Mouse (Mus musculus) right cerebral cortex, adult 2 months (tissue): ENCODE data around the gene Rhebl1.
"Not testable (repeated sequence)": the region's sequence is repeated elsewhere in the genome, so short reads cannot be mapped to it uniquely, and the experiment has no call there.

Experiments
- DNase-seq, 2 experiments: peaks; one replicate each; pipeline ENCODE4 v3.0.0; 2021 to 2022; ENCODE audit warnings: low spot score in 2 of 2

Rhebl1 gene

GRCm38 (mm10) chr15:98893940-98894745, at the start of gene Rhebl1:
Gene Rhebl1 (minus strand): TSS chr15:98894540.
- DNase-seq = peak; percentile 41 to 45

DNA sequence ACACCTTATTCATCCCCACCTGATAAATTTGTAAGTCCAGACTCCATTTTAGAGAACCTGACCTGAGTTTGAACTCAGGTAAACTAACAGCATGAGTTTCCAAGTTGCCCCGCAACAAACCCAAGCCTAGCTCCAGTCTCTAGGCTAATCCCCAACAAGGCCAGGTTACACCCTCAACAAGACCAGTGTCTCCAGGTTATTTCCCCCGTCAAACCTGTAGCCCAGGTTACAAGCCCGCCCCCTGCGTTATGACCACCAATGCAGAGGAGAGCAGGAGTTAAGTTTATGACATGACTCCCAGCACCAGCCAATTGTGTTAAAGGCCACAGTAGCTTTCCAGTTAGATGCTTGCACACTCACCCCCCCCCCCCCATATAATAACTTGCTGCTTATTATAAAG, 48.8 kb upstream of the Rhebl1 start:
- DNase-seq = no peak

- no peak for DNase-seq
Observed at GRCm38 (mm10) chr15:98942081-98942480, 47.7 kb upstream of the Rhebl1 start.

DNA sequence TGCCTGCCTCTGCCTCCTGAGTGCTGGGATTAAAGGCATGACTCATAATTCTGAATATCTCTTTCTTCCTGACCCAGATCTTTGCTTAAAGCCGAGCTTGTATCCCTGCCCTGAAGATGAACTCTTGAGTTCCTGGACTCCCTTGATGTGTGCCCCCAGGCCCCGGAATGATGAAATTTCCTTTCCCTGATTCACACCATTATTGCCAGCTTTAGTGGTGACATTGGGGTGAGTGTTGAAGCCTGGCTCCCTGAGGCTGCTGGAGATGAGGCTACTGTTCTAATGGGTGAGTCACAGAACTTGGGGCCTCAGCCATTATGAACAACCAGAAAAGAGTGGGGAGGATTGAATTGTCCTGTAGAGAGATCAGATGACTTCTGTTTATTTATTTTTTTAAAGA, 47.2 kb upstream of the Rhebl1 start:
- DNase-seq = no peak

DNA sequence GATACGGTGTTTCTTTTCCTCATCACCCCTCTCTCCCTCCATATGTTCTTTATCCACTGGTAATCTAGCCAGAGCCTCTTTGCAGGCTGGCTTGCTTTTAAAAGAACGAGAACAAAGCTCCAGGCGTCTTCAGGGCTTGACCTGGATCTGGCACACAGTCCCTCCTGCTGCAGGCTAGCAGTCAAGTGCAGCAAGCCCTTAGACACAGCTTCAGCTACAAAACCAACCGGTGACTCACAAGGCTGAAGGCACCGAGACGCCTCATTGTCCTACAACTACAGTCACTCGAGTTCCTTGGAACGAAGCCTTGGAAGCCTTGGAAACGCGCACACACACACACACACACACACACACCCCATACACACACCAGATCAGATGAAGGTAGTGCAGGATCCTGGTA, 46.5 kb upstream of the Rhebl1 start:
- no peak for DNase-seq

DNA sequence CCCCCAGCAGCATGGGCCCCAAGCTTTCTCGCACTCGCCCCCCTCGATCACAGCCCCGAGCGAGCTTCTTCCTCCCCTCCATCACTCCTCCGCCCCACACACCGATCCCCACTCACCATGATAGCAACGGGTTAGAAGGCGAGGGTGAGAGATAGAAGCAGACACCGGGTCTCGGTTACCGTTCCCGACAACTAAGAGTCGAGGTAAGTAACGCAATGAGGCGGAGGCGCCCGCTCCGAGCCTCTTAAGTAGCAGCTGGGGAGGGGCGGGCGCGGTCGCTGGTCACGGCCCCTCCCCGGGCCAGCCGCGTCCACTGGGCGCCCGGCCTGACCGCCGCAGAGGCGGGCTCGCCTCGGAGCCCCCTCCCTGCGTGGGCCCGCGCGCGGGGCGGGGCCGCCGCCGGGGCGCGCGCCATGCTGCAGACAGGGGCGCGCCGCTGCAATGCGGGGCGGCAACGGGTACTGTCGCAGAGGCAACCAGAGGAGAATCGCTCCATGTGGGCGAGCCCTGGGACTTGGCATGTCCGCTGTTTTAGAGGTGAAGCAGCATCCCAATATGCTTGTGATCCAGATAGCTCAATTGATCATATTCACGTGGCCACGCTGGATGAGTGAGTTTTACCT, 40.0 kb upstream of the Rhebl1 start, which contains the start of gene Tuba1b:
Gene Tuba1b, minus strand, starts transcription at position 349 of the 623 bp plus-strand sequence.
- DNase-seq = peak; percentile 86 to 90

GRCm38 (mm10) chr15:98933833-98934216, 39.5 kb upstream of the Rhebl1 start:
- peak; percentile 96 to 97 for DNase-seq

DNA sequence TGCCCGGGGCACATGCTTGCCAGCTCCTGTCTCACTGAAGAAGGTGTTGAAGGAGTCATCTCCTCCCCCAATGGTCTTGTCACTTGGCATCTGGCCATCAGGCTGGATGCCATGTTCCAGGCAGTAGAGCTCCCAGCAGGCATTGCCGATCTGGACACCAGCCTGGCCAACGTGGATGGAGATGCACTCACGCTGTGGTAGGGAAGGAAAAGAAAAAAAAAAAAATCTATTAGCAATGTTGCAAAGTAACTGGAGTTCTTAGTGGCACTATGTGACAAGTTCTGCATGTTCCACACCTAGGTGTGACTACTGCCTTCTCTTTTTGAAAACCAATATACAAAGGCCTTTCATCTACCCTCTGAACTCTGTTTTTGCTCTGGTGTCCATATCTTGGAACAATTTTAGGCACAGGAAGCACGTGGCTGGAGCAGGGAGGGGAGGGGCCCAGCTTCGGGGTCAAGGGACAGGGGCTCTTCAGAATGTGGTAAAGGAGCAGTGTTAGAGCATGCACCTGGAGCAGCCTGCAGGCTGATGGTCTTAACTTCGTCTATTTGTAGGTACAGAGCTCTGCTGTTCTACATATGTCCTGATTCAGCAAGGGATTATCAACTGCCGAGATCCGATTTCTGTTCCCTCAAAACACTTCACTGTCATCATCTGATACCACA, 38.8 kb upstream of the Rhebl1 start:
- DNase-seq = not testable (repeated sequence)

DNA sequence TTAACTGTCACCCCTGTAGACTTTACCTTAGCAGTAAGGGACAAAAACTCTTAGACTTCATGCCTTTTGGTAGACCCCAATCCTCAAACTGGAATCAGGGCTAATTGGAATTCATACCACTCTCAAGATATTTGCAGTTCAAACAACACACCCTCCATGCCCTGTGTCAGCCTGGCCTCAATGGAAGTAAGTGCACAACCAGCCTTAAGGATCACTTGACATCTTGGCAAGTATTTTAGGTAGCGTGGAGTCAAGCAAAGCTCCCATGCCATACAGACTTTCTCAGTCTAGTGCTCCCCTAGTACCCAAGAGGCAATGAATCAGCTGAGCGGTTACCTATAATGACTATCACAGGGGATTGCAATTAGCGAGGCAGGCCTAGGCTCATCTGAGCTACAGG, 36.7 kb upstream of the Rhebl1 start:
- no peak for DNase-seq

- no peak for DNase-seq
Observed at GRCm38 (mm10) chr15:98930017-98930734, 35.8 kb upstream of the Rhebl1 start.

DNA sequence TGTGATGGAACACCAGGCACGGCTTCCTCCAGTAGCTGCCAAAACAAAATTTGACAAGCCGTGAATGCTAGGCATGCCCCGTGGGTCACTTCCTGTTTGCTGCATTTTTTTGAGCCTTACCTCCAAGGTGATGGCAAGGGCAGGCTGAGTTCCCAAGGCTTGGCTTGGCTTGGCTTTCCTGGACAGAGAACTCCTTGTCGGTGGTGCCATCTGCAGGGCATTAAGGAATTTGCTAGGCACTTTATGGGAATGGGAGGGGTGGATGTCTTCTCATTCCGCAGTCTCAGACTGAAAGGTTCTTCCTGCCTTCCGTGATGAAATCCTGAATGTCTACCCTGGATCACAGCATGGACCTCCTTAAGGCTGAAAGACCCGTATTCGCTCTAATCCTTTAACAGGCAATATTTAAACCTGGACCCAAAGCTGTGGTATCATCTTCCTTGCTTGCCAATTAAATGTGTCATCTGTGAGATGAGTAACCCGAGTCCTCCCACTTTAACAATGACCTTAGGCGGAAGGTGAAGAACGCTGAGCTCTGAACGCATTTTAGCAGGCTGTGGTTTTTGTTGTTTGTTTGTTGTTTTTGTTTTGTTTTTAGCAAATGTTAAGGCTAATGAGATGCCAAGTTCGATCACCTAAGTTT, 34.4 kb upstream of the Rhebl1 start:
- DNase-seq = peak; percentile 77 to 79

DNA sequence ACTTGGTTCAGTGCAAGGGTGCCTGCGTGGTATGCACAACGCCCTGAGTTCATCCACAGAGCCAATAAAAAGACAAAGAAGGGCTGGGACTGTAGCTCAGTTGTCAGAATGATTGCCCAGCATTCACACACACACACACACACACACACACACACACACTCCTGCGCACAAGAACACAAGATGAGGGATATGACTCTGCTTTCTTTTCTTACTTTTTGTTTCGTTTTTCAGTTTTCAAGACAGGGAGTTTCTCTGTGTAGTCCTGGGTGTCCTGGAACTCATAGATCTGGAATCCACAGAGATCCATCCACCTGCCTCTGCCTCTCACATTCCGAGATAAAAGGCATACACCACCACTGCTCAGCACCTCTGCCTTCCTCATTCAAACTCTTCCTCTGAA, 33.2 kb upstream of the Rhebl1 start:
- DNase-seq = no peak

DNA sequence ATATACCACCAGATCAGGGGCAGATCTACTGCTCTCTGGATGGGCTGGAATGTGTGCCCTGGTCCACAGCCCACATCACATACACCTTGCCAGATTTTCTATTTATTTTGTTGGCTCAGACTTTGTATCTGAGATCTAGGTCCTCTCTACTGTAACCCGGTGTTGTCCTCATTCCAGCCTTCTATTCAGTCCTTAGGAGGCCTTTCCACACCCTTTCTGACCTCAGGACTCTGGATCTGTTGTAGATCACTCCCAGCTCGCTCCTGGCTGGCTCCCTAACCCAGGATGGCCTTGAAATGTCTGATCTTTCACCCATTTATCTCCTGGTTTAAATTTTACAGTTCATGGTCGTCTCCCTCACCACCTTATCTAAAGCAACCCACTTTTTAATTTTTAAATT, 30.3 kb upstream of the Rhebl1 start:
- DNase-seq = no peak

DNA sequence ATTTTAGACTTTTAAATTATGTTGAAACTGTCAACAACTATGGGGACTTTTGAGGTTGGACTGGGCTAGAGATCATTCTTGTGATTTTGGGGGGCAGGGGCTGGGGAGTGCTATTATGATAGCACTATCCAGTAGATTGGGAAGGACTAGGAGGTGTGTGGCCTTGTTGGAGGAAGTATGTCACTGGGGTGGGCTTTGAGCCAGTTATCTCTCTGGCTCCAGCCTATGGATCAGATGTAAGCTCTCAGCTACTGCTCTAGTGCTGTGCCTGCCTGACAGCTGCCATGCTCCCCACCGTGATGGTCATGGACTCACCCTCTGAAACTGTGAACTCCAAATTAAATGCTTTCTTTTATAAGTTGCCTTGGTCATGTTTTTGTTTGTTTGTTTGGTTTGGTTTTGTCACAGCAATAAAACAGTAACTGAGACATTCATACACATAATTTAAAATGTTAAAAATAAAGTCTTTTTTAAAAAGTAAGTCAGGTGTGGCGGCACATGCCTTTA, 28.7 kb upstream of the Rhebl1 start:
- DNase-seq = no peak

GRCm38 (mm10) chr15:98922581-98922980, 28.2 kb upstream of the Rhebl1 start:
- DNase-seq = no peak

DNA sequence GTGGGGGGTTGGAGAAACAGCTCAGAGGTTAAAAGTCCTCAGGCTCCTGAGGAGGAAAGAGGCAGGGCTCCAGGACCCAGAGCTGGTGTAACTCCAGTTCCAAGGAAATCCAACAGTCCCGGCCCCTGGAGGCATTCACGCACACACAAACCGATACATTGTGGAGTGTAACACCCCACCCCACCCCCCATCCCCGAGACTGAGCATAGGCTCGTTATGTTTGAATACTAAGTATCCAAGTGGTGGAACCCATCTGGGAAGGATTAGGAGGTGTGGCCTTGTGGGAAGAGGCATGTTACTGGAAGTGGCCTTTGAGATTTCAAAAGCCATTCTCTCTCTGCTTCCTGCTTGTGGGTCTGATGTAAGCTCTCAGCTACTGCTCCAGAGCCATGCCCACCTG, 27.2 kb upstream of the Rhebl1 start:
- no peak for DNase-seq

DNA sequence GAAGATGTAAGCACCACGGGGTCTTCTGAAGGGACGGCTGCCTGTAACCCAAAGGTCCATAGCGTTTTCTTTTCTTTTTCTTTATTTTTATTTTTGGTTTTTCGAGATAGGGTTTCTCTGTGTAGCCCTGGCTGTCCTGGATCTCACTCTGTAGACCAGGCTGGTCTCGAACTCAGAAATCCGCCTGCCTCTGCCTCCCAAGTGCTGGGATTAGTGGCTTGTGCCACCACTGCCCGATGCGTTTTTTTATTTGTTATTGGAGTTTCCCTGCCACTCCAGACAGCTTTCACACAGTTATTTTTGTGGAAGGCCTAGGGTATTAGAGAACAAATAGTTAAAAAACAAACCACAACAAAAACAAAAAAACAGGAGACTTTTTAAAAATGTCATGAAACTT, 24.2 kb upstream of the Rhebl1 start:
- not testable (repeated sequence) for DNase-seq

- DNase-seq = peak; percentile 99
Observed at GRCm38 (mm10) chr15:98917538-98918498, 23.5 kb upstream of the Rhebl1 start, which contains the start of gene Lmbr1l. Gene Lmbr1l (minus strand): TSS chr15:98918231.

DNA sequence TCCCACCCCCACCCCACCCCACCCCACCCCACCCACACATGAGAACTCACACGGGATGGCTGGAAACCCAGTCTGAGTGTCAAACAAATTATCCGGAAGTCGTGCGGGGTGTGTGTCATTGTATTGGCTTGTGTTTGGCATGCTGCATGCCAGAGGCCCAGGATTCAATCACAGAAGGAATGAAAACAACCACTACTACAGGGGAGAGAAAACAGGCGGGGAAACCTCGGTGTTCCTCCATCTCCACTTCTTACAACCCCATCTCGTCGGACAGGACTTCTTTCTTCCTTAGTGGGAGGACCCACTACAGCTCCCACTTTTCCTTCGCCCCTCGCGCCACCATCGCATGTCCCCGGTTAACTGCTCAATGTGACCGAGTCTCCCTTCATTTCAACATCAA, 22.8 kb upstream of the Rhebl1 start:
- DNase-seq = no peak

- DNase-seq = no peak
Observed at GRCm38 (mm10) chr15:98916016-98916415, 21.7 kb upstream of the Rhebl1 start.
